Mouse (Mus musculus): ENCODE measurements around the gene Polg. TPM values are rescaled to one million over a fixed set of nuclear protein-coding genes. Genes with fewer than 3 reads are reported as not detected.

Polg gene
- polyA plus RNA-seq, 1 experiment from 2014 or later: 42.6 TPM

- 73% methylated on average over 12 of the region's 12 CpGs for WGBS
- Histone ChIP-seq H3K27ac (replicated peaks) (no peak overlapping the region), H3K4me2 (replicated peaks) (no peak overlapping the region), H3K4me3 (replicated peaks) (no peak overlapping the region), H3K9ac (no peak overlapping the region), H3K4me1 (no peaks in the 10 kb centered on the region), H3K36me3 (no peaks in the 10 kb centered on the region), H3K27me3 (no peaks in the 10 kb centered on the region), H3K9me3 (replicated peaks) (no peaks in the 10 kb centered on the region)
- ATAC-seq (ENCODE audit: insufficient number of reproducible peaks, low FRiP score, low TSS enrichment, low read depth): no peak
These were observed 67.2 kb downstream of the Polg start for GRCm38 (mm10) chr7:79398971-79399370.

- Histone ChIP-seq H3K36me3 (no peaks in the 10 kb centered on the region), H3K27me3 (no peaks in the 10 kb centered on the region), H3K4me3 (replicated peaks) (no peak overlapping the region), H3K4me1 (no peaks in the 10 kb centered on the region), H3K9ac (no peak overlapping the region), H3K27ac (replicated peaks) (no peak overlapping the region), H3K4me2 (replicated peaks) (no peak overlapping the region), H3K9me3 (replicated peaks) (no peaks in the 10 kb centered on the region)
- no peak for ATAC-seq (ENCODE audit: insufficient number of reproducible peaks, low FRiP score, low TSS enrichment, low read depth)
- WGBS: 73% methylated on average over 8 of the region's 8 CpGs
These were observed 67.7 kb downstream of the Polg start for GRCm38 (mm10) chr7:79398426-79398825.

GRCm38 (mm10) chr7:79397446-79397963 is 68.7 kb downstream of the Polg start:
- ATAC-seq (ENCODE audit: insufficient number of reproducible peaks, low FRiP score, low TSS enrichment, low read depth): no peak
- Histone ChIP-seq H3K9me3 (replicated peaks) (no peaks in the 10 kb centered on the region), H3K27ac (replicated peaks) (no peak overlapping the region), H3K36me3 (no peaks in the 10 kb centered on the region), H3K9ac (no peak overlapping the region), H3K4me1 (0 out of 2 replicates have a peak, but pooled peaks cover 3% of the 10 kb centered on the region), H3K27me3 (no peaks in the 10 kb centered on the region), H3K4me2 (replicated peaks) (no peak overlapping the region), H3K4me3 (replicated peaks) (no peak overlapping the region)
- WGBS: 86% methylated on average over 10 of the region's 10 CpGs

Small RNA genes within 50 kb of the gene (microRNA-seq; reads per million reads assigned to microRNA genes)
- 5.7 reads per million, percentile 22 among the genes with 10 or more reads in this experiment for gene Mir9-3 (ENCODE audit: borderline number of aligned reads)

Other genes with a start within 250 kb of the Polg start
- gene Abhd2, start 193.2 kb downstream of the Polg start, polyA plus RNA-seq (2015; fragmentation: Nextera tagmentation; extraction: Ambion mirVana): 12.8 and 13.6 TPM in 2 replicates
- 1.6 and 1.7 TPM in 2 replicates for gene Rlbp1, start 79.3 kb downstream of the Polg start, polyA plus RNA-seq (2015; fragmentation: Nextera tagmentation; extraction: Ambion mirVana)
- 6.2 and 6.3 TPM in 2 replicates for gene Fanci, start 74.4 kb downstream of the Polg start, polyA plus RNA-seq (2015; fragmentation: Nextera tagmentation; extraction: Ambion mirVana)
- 0.35 TPM in 1 of 2 replicates, not detected in the other for gene Rhcg, start 151.3 kb upstream of the Polg start, polyA plus RNA-seq (2015; fragmentation: Nextera tagmentation; extraction: Ambion mirVana)
- gene Ticrr, start 193.8 kb upstream of the Polg start, polyA plus RNA-seq (2015; fragmentation: Nextera tagmentation; extraction: Ambion mirVana): 8.3 and 8.9 TPM in 2 replicates
- gene Kif7, start 249.4 kb upstream of the Polg start, polyA plus RNA-seq (2015; fragmentation: Nextera tagmentation; extraction: Ambion mirVana): 6.2 and 7.6 TPM in 2 replicates

All from embryonic facial prominence, embryonic 15.5 days (tissue).